Mouse (Mus musculus) stomach, postnatal 0 days (tissue): ENCODE measurements around the gene Gabrb2.

Experiments
- CTCF ChIP-seq: IDR thresholded peaks from 2 replicates; pipeline ENCODE4 v1.5.1; 2016; ENCODE audit warnings: antibody characterized with exemption, low read depth, mild to moderate bottlenecking, moderate library complexity
- EP300 ChIP-seq: optimal IDR thresholded peaks from 2 replicates; pipeline ENCODE3; 2016; ENCODE audit warnings: antibody characterized with exemption

DNA sequence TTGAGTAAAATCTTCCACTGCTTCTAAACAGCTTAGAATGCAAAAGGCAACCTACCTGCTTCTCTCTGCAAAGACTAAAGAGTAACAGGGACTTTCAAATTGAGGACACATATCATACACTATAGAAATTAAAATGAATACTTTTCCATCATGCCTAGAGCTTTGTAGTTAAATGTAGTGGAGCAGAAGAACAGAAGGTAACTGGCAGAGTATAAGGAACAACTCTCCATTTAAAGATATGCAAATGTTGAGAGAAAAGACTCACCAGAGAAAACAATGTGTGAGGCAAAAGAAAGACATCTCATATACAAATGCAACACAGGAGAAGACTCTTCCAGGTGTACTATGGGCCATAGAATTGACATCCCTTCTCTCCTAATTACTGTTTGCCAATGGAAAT lies 232.0 kb downstream of the Gabrb2 start:
- TF ChIP-seq CTCF = no peak
- no peak for TF ChIP-seq EP300
